Mouse (Mus musculus) CH12.LX (cell line): ENCODE results near the gene Cdc37l1.

Experiments
- CTCF ChIP-seq, 2 experiments: IDR thresholded peaks in 1 of 2; conservative IDR thresholded peaks in 1 of 2; 2 replicates each; pipeline ENCODE4 v1.5.1; 2011 to 2012; ENCODE audit warnings: low read depth in 2 of 2, low read length in 2 of 2, improper control_type of control experiment in 1 of 2, inconsistent platforms in 1 of 2, mild to moderate bottlenecking in 1 of 2, moderate library complexity in 1 of 2
- KAT2A ChIP-seq: IDR thresholded peaks from 2 replicates; pipeline ENCODE4 v1.6.1; 2012; ENCODE audit warnings: low read length, improper control_type of control experiment, inconsistent platforms; ENCODE audit not compliant: insufficient replicate concordance

DNA sequence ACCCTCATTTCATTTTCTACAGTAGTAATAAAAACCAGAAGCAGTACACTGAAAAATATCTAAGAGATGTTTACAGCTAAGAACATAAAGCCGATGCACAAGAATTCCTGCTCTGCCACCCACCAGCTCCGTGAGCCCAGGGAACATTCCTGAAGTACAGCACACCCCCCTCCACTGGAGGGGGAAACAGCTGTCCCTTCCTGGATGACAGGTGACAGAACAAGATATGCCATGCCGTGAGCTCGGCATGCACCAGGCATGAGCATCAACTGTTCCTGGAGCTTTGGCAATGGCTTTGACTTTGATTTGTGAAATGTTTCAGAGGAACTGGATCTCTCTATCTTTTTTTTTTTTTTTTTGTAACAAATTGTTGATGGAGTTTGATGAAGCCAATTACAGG lies 43.4 kb upstream of the Cdc37l1 start:
- TF ChIP-seq KAT2A (no peak), CTCF (conservative IDR thresholded peaks at IDR 0.05 in 1 of 2, IDR thresholded peaks at IDR 0.05 in 1 of 2; ENCODE audit: low read depth in 2 of 2, low read length in 2 of 2) (no peak)
